8 mouse cellular contexts compared by ENCODE assay signal in genomic region chr19:44582638-44583309, GRCm38 (mm10). TPM values are rescaled to one million over a fixed set of nuclear protein-coding genes. Genes with fewer than 3 reads are reported as not detected.
A peak's percentile ranks its signal among the peaks of the same experiment; 100 is the strongest.
DNase-seq lines count a peak whose midpoint lies in the region; ATAC-seq and TF ChIP-seq lines count a peak whose summit lies in the region.

No protein-coding gene starts in this region.

- H3K79me2 ChIP-seq in MEL (ENCODE audit: control insufficient read depth, insufficient read depth, low read length, poor library complexity) = no peaks in the 10 kb centered on the region

- peak; percentile 69 for ATAC-seq in lung, embryonic 15.5 days (ENCODE audit: borderline replicate concordance, extremely low read depth, low FRiP score, low TSS enrichment)

- no peak for TF ChIP-seq POLR2A in MEL (IDR thresholded peaks at IDR 0.05; ENCODE audit: control insufficient read depth in 1 of 2, insufficient read depth in 1 of 2, low read depth in 1 of 2, low read length in 2 of 2, poor library complexity in 1 of 2)
- TF ChIP-seq POLR2A in cerebellum, adult 2 months (IDR thresholded peaks at IDR 0.05; ENCODE audit: borderline replicate concordance, insufficient read depth, low read length) = no peak

- H3K9me3 ChIP-seq in MEL (replicated peaks; ENCODE audit: insufficient read depth, low read length) = no peaks in the 10 kb centered on the region
- no peaks in the 10 kb centered on the region for H3K9me3 ChIP-seq in hindbrain, embryonic 10.5 days
- H3K9me3 ChIP-seq in lung, embryonic 15.5 days = no peaks in the 10 kb centered on the region

- no peaks in the 10 kb centered on the region; a peak in 1 of 4 replicates for H3K27me3 ChIP-seq in MEL (ENCODE audit: control insufficient read depth in 1 of 2, insufficient read depth in 2 of 2, low read length in 2 of 2)
- no peaks in the 10 kb centered on the region for H3K27me3 ChIP-seq in cerebellum, adult 2 months (ENCODE audit: control insufficient read depth, insufficient read depth, low read length)
- peaks cover 50% of the 10 kb centered on the region for H3K27me3 ChIP-seq in hindbrain, embryonic 10.5 days (ENCODE audit: insufficient read depth, poor library complexity, severe bottlenecking)
- peaks cover 21% of the 10 kb centered on the region for H3K27me3 ChIP-seq in lung, embryonic 15.5 days

- no peaks in the 10 kb centered on the region for H3K4me1 ChIP-seq in MEL (ENCODE audit: control insufficient read depth in 1 of 2, insufficient read depth in 2 of 2, low read length in 2 of 2)
- H3K4me1 ChIP-seq in cerebellum, adult 2 months (ENCODE audit: control insufficient read depth, insufficient read depth, low read length) = no peaks in the 10 kb centered on the region
- H3K4me1 ChIP-seq in hindbrain, embryonic 10.5 days (replicated peaks) = peaks cover 12% of the 10 kb centered on the region
- no peaks in the 10 kb centered on the region for H3K4me1 ChIP-seq in lung, embryonic 15.5 days

- peak; percentile 100 for TF ChIP-seq CTCF in MEL (IDR thresholded peaks at IDR 0.05 in 2 of 3, conservative IDR thresholded peaks at IDR 0.05 in 1 of 3; ENCODE audit: control insufficient read depth in 1 of 3, insufficient read depth in 1 of 3, low read depth in 2 of 3, low read length in 3 of 3, poor library complexity in 1 of 3, severe bottlenecking in 1 of 3)
- peak; percentile 99 for TF ChIP-seq CTCF in cerebellum, adult 2 months (IDR thresholded peaks at IDR 0.05; ENCODE audit: borderline replicate concordance, insufficient read depth, low read depth, low read length)

- H3K4me2 ChIP-seq in lung, embryonic 15.5 days = no peak overlapping the region

- no peak for TF ChIP-seq EP300 in MEL (IDR thresholded peaks at IDR 0.05; ENCODE audit: low read depth in 1 of 2, low read length in 2 of 2)

- no peak overlapping the region for H3K27ac ChIP-seq in MEL (ENCODE audit: control insufficient read depth, low read depth, low read length)
- H3K27ac ChIP-seq in cerebellum, adult 2 months (ENCODE audit: insufficient read depth, low read length) = no peak overlapping the region
- H3K27ac ChIP-seq in hindbrain, embryonic 10.5 days = no peak overlapping the region
- no peak overlapping the region for H3K27ac ChIP-seq in lung, embryonic 15.5 days

- DNase-seq in MEL (ENCODE audit: low read depth, low spot score) = peak; percentile 90
- peak; percentile 79 to 88 for DNase-seq in cerebellum, adult 2 months
- DNase-seq in forelimb bud, embryonic 11.5 days (ENCODE audit: low read depth, low spot score) = peak; percentile 93
- peak; percentile 93 for DNase-seq in hindbrain, embryonic 10.5 days (ENCODE audit: low spot score)
- peak; percentile 90 for DNase-seq in layer of hippocampus, adult 9-10 months (ENCODE audit: low spot score)
- DNase-seq in ovary, postnatal 10 days (ENCODE audit: low spot score) = peak; percentile 88
- peak; percentile 91 for DNase-seq in thymus, postnatal 0 days (ENCODE audit: low spot score)

- no peak overlapping the region for H3K9ac ChIP-seq in MEL (ENCODE audit: control insufficient read depth, low read depth, low read length, poor library complexity, severe bottlenecking)
- H3K9ac ChIP-seq in lung, embryonic 15.5 days = no peak overlapping the region

- H3K4me3 ChIP-seq in MEL (ENCODE audit: control insufficient read depth in 1 of 2, insufficient read depth in 1 of 2, low read depth in 2 of 2, low read length in 2 of 2) = no peak overlapping the region
- no peak overlapping the region for H3K4me3 ChIP-seq in cerebellum, adult 2 months (replicated peaks; ENCODE audit: insufficient read depth, low read depth, low read length)
- no peak overlapping the region for H3K4me3 ChIP-seq in hindbrain, embryonic 10.5 days
- H3K4me3 ChIP-seq in lung, embryonic 15.5 days = no peak overlapping the region

- WGBS in cerebellum, adult 2 months = 32% methylated on average over 9 of the region's 9 CpGs
- WGBS in hindbrain, embryonic 10.5 days = 34% methylated on average over 9 of the region's 9 CpGs
- 34% methylated on average over 9 of the region's 9 CpGs for WGBS in lung, embryonic 15.5 days

- no peaks in the 10 kb centered on the region for H3K36me3 ChIP-seq in MEL (ENCODE audit: control insufficient read depth in 1 of 2, insufficient read depth in 2 of 2, low read length in 2 of 2)
- no peaks in the 10 kb centered on the region for H3K36me3 ChIP-seq in hindbrain, embryonic 10.5 days
- H3K36me3 ChIP-seq in lung, embryonic 15.5 days = no peaks in the 10 kb centered on the region

- TF ChIP-seq RAD21 in MEL (IDR thresholded peaks at IDR 0.05; ENCODE audit: low read depth, low read length) = peak; percentile 99

TF ChIP-seq in MEL, 35 proteins besides CTCF, POLR2A, EP300 and RAD21 (continues in another document):
- TF ChIP-seq UBTF (IDR thresholded peaks at IDR 0.05; ENCODE audit: borderline replicate concordance, insufficient read depth, low read depth, low read length) (no peak), ELF1 (IDR thresholded peaks at IDR 0.05; ENCODE audit: low read depth, low read length) (no peak; the same call in 1 of the 2 replicates), GABPA (IDR thresholded peaks at IDR 0.05; ENCODE audit: low read depth, low read length) (no peak), MAX (IDR thresholded peaks at IDR 0.05; ENCODE audit: low read length) (no peak), KAT2A (conservative IDR thresholded peaks at IDR 0.05; ENCODE audit: low read depth, low read length) (no peak), MAFK (IDR thresholded peaks at IDR 0.05; ENCODE audit: borderline replicate concordance, low read depth, low read length) (no peak), JUND (IDR thresholded peaks at IDR 0.05; ENCODE audit: low read depth, low read length) (no peak; the same call in 1 of the 2 replicates), ZMIZ1 (IDR thresholded peaks at IDR 0.05; ENCODE audit: low read depth, low read length) (no peak), NELFE (IDR thresholded peaks at IDR 0.05; ENCODE audit: low read depth, low read length) (0 out of 2 replicates have a peak, but pooled peaks have one; percentile 4), GATA1 (IDR thresholded peaks at IDR 0.05; ENCODE audit: low read depth, low read length) (0 out of 2 replicates have a peak, but pooled peaks have one; percentile 5), TCF12 (IDR thresholded peaks at IDR 0.05; ENCODE audit: low read depth, low read length) (no peak), E2F4 (IDR thresholded peaks at IDR 0.05; ENCODE audit: borderline replicate concordance, low read depth, low read length) (no peak), ETS1 (IDR thresholded peaks at IDR 0.05; ENCODE audit: low read depth, low read length) (no peak), POLR2AphosphoS5 (IDR thresholded peaks at IDR 0.05; ENCODE audit: borderline replicate concordance, low read depth, low read length) (no peak; the same call in 1 of the 2 replicates), TBP (IDR thresholded peaks at IDR 0.05; ENCODE audit: low read depth, low read length) (no peak), SIN3A (IDR thresholded peaks at IDR 0.05; ENCODE audit: low read length) (no peak), MYC (IDR thresholded peaks at IDR 0.05; ENCODE audit: low read depth, low read length) (0 out of 2 replicates have a peak, but pooled peaks have one; percentile 20), ZNF384 (IDR thresholded peaks at IDR 0.05; ENCODE audit: low read depth, low read length) (no peak), SMC3 (IDR thresholded peaks at IDR 0.05; ENCODE audit: low read depth, low read length) (peak; percentile 99), ZKSCAN1 (IDR thresholded peaks at IDR 0.05; ENCODE audit: low read depth, low read length) (no peak), MEF2A (IDR thresholded peaks at IDR 0.05; ENCODE audit: extremely low read depth, insufficient replicate concordance, low read depth, low read length, poor library complexity, severe bottlenecking) (no peak)

RNA-seq across cellular contexts. Expression of gene Hif1an, which starts 20.1 kb away (rescaled TPM):
- total RNA-seq in MEL (2012; rRNA removed) = 16.3 and 16.9 TPM in 2 replicates
- 10 to 100 TPM; 36.1 to 54.5 TPM for polyA plus RNA-seq in MEL (2012; ENCODE audit: insufficient read depth in 1 of 2, insufficient read length in 2 of 2, low read depth in 1 of 2, low replicate concordance in 2 of 2, missing spikeins in 1 of 2)
- 26.2 and 26.7 TPM in 2 replicates for polyA plus RNA-seq in cerebellum, adult 2 months (2012; rRNA removed)
- polyA plus RNA-seq in hindbrain, embryonic 10.5 days (2016; fragmentation: Nextera tagmentation; extraction: Ambion mirVana) = 42.3 and 46.5 TPM in 2 replicates
- 26.9 and 28.7 TPM in 2 replicates for polyA plus RNA-seq in lung, embryonic 15.5 days (2015; fragmentation: Nextera tagmentation; extraction: Ambion mirVana)
- 17.8 and 25.8 TPM in 2 replicates for polyA plus RNA-seq in thymus, postnatal 0 days (2015; fragmentation: Nextera tagmentation; extraction: Ambion mirVana)

RNA-seq across cellular contexts. Expression of gene Ndufb8, which starts 27.5 kb away (rescaled TPM):
- total RNA-seq in MEL (2012; rRNA removed) = 685 and 725 TPM in 2 replicates
- 1,000 to 10,000 TPM in 1 of 2 experiments, 100 to 1,000 TPM in 1; 592 to 1,203 TPM for polyA plus RNA-seq in MEL (2012; ENCODE audit: insufficient read depth in 1 of 2, insufficient read length in 2 of 2, low read depth in 1 of 2, low replicate concordance in 2 of 2, missing spikeins in 1 of 2)
- polyA plus RNA-seq in cerebellum, adult 2 months (2012; rRNA removed) = 798 and 861 TPM in 2 replicates
- polyA plus RNA-seq in hindbrain, embryonic 10.5 days (2016; fragmentation: Nextera tagmentation; extraction: Ambion mirVana) = 642 and 644 TPM in 2 replicates
- polyA plus RNA-seq in lung, embryonic 15.5 days (2015; fragmentation: Nextera tagmentation; extraction: Ambion mirVana) = 530 and 563 TPM in 2 replicates
- 489 and 499 TPM in 2 replicates for polyA plus RNA-seq in thymus, postnatal 0 days (2015; fragmentation: Nextera tagmentation; extraction: Ambion mirVana)

RNA-seq across cellular contexts. Expression of gene Gm20538, which starts 30.1 kb away (rescaled TPM):
- not detected in 2 replicates for total RNA-seq in MEL (2012; rRNA removed)
- not detected for polyA plus RNA-seq in MEL (2012; ENCODE audit: insufficient read depth in 1 of 2, insufficient read length in 2 of 2, low read depth in 1 of 2, low replicate concordance in 2 of 2, missing spikeins in 1 of 2)
- polyA plus RNA-seq in cerebellum, adult 2 months (2012; rRNA removed) = not detected in 2 replicates
- not detected in 2 replicates for polyA plus RNA-seq in hindbrain, embryonic 10.5 days (2016; fragmentation: Nextera tagmentation; extraction: Ambion mirVana)
- polyA plus RNA-seq in lung, embryonic 15.5 days (2015; fragmentation: Nextera tagmentation; extraction: Ambion mirVana) = not detected in 2 replicates
- polyA plus RNA-seq in thymus, postnatal 0 days (2015; fragmentation: Nextera tagmentation; extraction: Ambion mirVana) = not detected in 2 replicates

RNA-seq across cellular contexts. Expression of gene Sec31b, which starts 37.1 kb away (rescaled TPM):
- total RNA-seq in MEL (2012; rRNA removed) = 0.12 and 0.29 TPM in 2 replicates
- polyA plus RNA-seq in MEL (2012; ENCODE audit: insufficient read depth in 1 of 2, insufficient read length in 2 of 2, low read depth in 1 of 2, low replicate concordance in 2 of 2, missing spikeins in 1 of 2) = 1 to 10 TPM in 1 of 2 experiments, not detected in 1; 1.2 TPM
- 0.57 and 0.62 TPM in 2 replicates for polyA plus RNA-seq in cerebellum, adult 2 months (2012; rRNA removed)
- polyA plus RNA-seq in hindbrain, embryonic 10.5 days (2016; fragmentation: Nextera tagmentation; extraction: Ambion mirVana) = 0.54 and 0.58 TPM in 2 replicates
- polyA plus RNA-seq in lung, embryonic 15.5 days (2015; fragmentation: Nextera tagmentation; extraction: Ambion mirVana) = 0.30 and 0.54 TPM in 2 replicates
- polyA plus RNA-seq in thymus, postnatal 0 days (2015; fragmentation: Nextera tagmentation; extraction: Ambion mirVana) = 0.81 and 0.82 TPM in 2 replicates
